Mouse (Mus musculus): ENCODE data around the gene E130308A19Rik. TPM values are rescaled to one million over a fixed set of nuclear protein-coding genes. Genes with fewer than 3 reads are reported as not detected.

Gene E130308A19Rik
- total and polyA plus RNA-seq, 3 experiments, result 2.4 to 3.4 (median 3.1) TPM

GRCm38 (mm10) chr4:59712955-59713354 is 86.9 kb downstream of the E130308A19Rik start:
- Histone ChIP-seq H3K27ac (ENCODE audit: insufficient read depth, low read depth) (no peak overlapping the region), H3K36me3 (replicated peaks in 1 of 2; ENCODE audit: control insufficient read depth in 1 of 2, insufficient read depth in 1 of 2, low read length in 1 of 2) (no peaks in the 10 kb centered on the region), H3K27me3 (replicated peaks) (no peaks in the 10 kb centered on the region), H3K9ac (ENCODE audit: insufficient read depth, low read depth) (no peak overlapping the region), H3K9me3 (replicated peaks; ENCODE audit: low read length) (no peaks in the 10 kb centered on the region), H3K4me2 (ENCODE audit: insufficient read depth, low read depth, poor library complexity, severe bottlenecking) (no peak overlapping the region), H3K4me3 (replicated peaks in 1 of 3; ENCODE audit: low read depth in 2 of 3, low read length in 2 of 3, poor library complexity in 1 of 3) (no peak overlapping the region), H3K4me1 (ENCODE audit: control insufficient read depth in 1 of 2, insufficient read depth in 2 of 2) (no peaks in the 10 kb centered on the region; a peak in 1 of 4 replicates), H3K79me2 (replicated peaks; ENCODE audit: control insufficient read depth, extremely low read depth, insufficient read depth, poor library complexity, severe bottlenecking) (no peaks in the 10 kb centered on the region)
- in situ Hi-C loops (cut with MboI; ENCODE audit: low pct_ligation_motif_present, low pct_unique_long_range_greater_than_20kb, low sequenced_read_pairs) (no loop called here), dilution Hi-C loops (cut with MboI; ENCODE audit: extremely low pct_ligation_motif_present, extremely low pct_unique_long_range_greater_than_20kb, low sequenced_read_pairs) (no loop called here)
- no peak for DNase-seq (ENCODE audit: extremely low read depth)
- no peak for TF ChIP-seq UBTF (IDR thresholded peaks at IDR 0.05; ENCODE audit: low read depth, low read length)
- no peak for TF ChIP-seq E2F4 (IDR thresholded peaks at IDR 0.05; ENCODE audit: insufficient replicate concordance, low read depth, low read length)
- TF ChIP-seq RAD21 (IDR thresholded peaks at IDR 0.05; ENCODE audit: low read depth, low read length), result no peak
- TF ChIP-seq ZNF384 (IDR thresholded peaks at IDR 0.05; ENCODE audit: low read depth, low read length), result no peak
- no peak for TF ChIP-seq MAX (IDR thresholded peaks at IDR 0.05; ENCODE audit: low read length)
- no peak for TF ChIP-seq USF1 (IDR thresholded peaks at IDR 0.05; ENCODE audit: low read depth, low read length)
- no peak for TF ChIP-seq CHD1 (IDR thresholded peaks at IDR 0.05; ENCODE audit: low read depth, low read length)
- no peak for TF ChIP-seq SIN3A (IDR thresholded peaks at IDR 0.05; ENCODE audit: low read length)

GRCm38 (mm10) chr4:59714472-59714871 is 88.5 kb downstream of the E130308A19Rik start:
- in situ Hi-C loops (cut with MboI; ENCODE audit: low pct_ligation_motif_present, low pct_unique_long_range_greater_than_20kb, low sequenced_read_pairs), result no loop called here
- H3K79me2 ChIP-seq (replicated peaks; ENCODE audit: control insufficient read depth, extremely low read depth, insufficient read depth, poor library complexity, severe bottlenecking), result no peaks in the 10 kb centered on the region
- TF ChIP-seq MAFK (IDR thresholded peaks at IDR 0.05; ENCODE audit: insufficient replicate concordance, low read length) (peak; percentile 75; the same call in 1 of the 2 replicates), HCFC1 (IDR thresholded peaks at IDR 0.05; ENCODE audit: low read depth, low read length) (no peak)
- H3K4me1 ChIP-seq (ENCODE audit: control insufficient read depth in 1 of 2, insufficient read depth in 2 of 2), result no peaks in the 10 kb centered on the region; a peak in 1 of 4 replicates
- no peak overlapping the region for H3K4me3 ChIP-seq (replicated peaks in 1 of 3; ENCODE audit: low read depth in 2 of 3, low read length in 2 of 3, poor library complexity in 1 of 3)
- H3K27ac ChIP-seq (ENCODE audit: insufficient read depth, low read depth), result no peak overlapping the region
- H3K9me3 ChIP-seq (replicated peaks; ENCODE audit: low read length), result no peaks in the 10 kb centered on the region
- DNase-seq (ENCODE audit: extremely low read depth), result no peak
- H3K4me2 ChIP-seq (ENCODE audit: insufficient read depth, low read depth, poor library complexity, severe bottlenecking), result no peak overlapping the region
- no peaks in the 10 kb centered on the region for H3K27me3 ChIP-seq (replicated peaks)
- H3K36me3 ChIP-seq (replicated peaks in 1 of 2; ENCODE audit: control insufficient read depth in 1 of 2, insufficient read depth in 1 of 2, low read length in 1 of 2), result no peaks in the 10 kb centered on the region
- no peak overlapping the region for H3K9ac ChIP-seq (ENCODE audit: insufficient read depth, low read depth)
- dilution Hi-C loops (cut with MboI; ENCODE audit: extremely low pct_ligation_motif_present, extremely low pct_unique_long_range_greater_than_20kb, low sequenced_read_pairs), result no loop called here

GRCm38 (mm10) chr4:59714926-59715325 is 88.9 kb downstream of the E130308A19Rik start:
- dilution Hi-C loops (cut with MboI; ENCODE audit: extremely low pct_ligation_motif_present, extremely low pct_unique_long_range_greater_than_20kb, low sequenced_read_pairs) (no loop called here), in situ Hi-C loops (cut with MboI; ENCODE audit: low pct_ligation_motif_present, low pct_unique_long_range_greater_than_20kb, low sequenced_read_pairs) (no loop called here)
- no peak overlapping the region for H3K9ac ChIP-seq (ENCODE audit: insufficient read depth, low read depth)
- H3K4me2 ChIP-seq (ENCODE audit: insufficient read depth, low read depth, poor library complexity, severe bottlenecking), result no peak overlapping the region
- no peak for TF ChIP-seq JUN (IDR thresholded peaks at IDR 0.05; ENCODE audit: insufficient read depth, low read depth, low read length)
- no peak for TF ChIP-seq USF2 (conservative IDR thresholded peaks at IDR 0.05; ENCODE audit: low read depth, low read length)
- no peak for TF ChIP-seq EP300 (IDR thresholded peaks at IDR 0.05; ENCODE audit: low read length)
- no peak for TF ChIP-seq E2F4 (IDR thresholded peaks at IDR 0.05; ENCODE audit: insufficient replicate concordance, low read depth, low read length)
- no peak for TF ChIP-seq UBTF (IDR thresholded peaks at IDR 0.05; ENCODE audit: low read depth, low read length)
- no peak for TF ChIP-seq USF1 (IDR thresholded peaks at IDR 0.05; ENCODE audit: low read depth, low read length)
- TF ChIP-seq KAT2A (IDR thresholded peaks at IDR 0.05; ENCODE audit: insufficient replicate concordance, low read length), result no peak
- no peak for TF ChIP-seq MAX (IDR thresholded peaks at IDR 0.05; ENCODE audit: low read length)
- no peak for TF ChIP-seq GABPA (IDR thresholded peaks at IDR 0.05; ENCODE audit: insufficient replicate concordance, low read depth, low read length)
- no peak for TF ChIP-seq ZKSCAN1 (IDR thresholded peaks at IDR 0.05; ENCODE audit: borderline replicate concordance, low read depth, low read length)
- no peak for TF ChIP-seq NELFE (IDR thresholded peaks at IDR 0.05; ENCODE audit: low read depth, low read length)
- no peak for TF ChIP-seq ETS1 (conservative IDR thresholded peaks at IDR 0.05; ENCODE audit: low read depth, low read length)
- TF ChIP-seq POLR2AphosphoS2 (IDR thresholded peaks at IDR 0.05; ENCODE audit: low read depth, low read length), result no peak
- no peak for TF ChIP-seq ZC3H11A (IDR thresholded peaks at IDR 0.05; ENCODE audit: low read depth, low read length)
- no peak for TF ChIP-seq ZNF384 (IDR thresholded peaks at IDR 0.05; ENCODE audit: low read depth, low read length)
- no peak for TF ChIP-seq IRF4 (IDR thresholded peaks at IDR 0.05; ENCODE audit: low read depth, low read length)
- no peak overlapping the region for H3K4me3 ChIP-seq (replicated peaks in 1 of 3; ENCODE audit: low read depth in 2 of 3, low read length in 2 of 3, poor library complexity in 1 of 3)
- no peaks in the 10 kb centered on the region; a peak in 1 of 4 replicates for H3K4me1 ChIP-seq (ENCODE audit: control insufficient read depth in 1 of 2, insufficient read depth in 2 of 2)
- H3K79me2 ChIP-seq (replicated peaks; ENCODE audit: control insufficient read depth, extremely low read depth, insufficient read depth, poor library complexity, severe bottlenecking), result no peaks in the 10 kb centered on the region
- DNase-seq (ENCODE audit: extremely low read depth), result no peak
- peaks cover 0 to 2% of the 10 kb centered on the region in 2 experiments for H3K36me3 ChIP-seq (replicated peaks in 1 of 2; ENCODE audit: control insufficient read depth in 1 of 2, insufficient read depth in 1 of 2, low read length in 1 of 2)
- H3K9me3 ChIP-seq (replicated peaks; ENCODE audit: low read length), result no peaks in the 10 kb centered on the region
- H3K27ac ChIP-seq (ENCODE audit: insufficient read depth, low read depth), result no peak overlapping the region
- H3K27me3 ChIP-seq (replicated peaks), result no peaks in the 10 kb centered on the region

Measured in CH12.LX (cell line).